Comparison of ENCODE assay signal across 9 mouse cellular contexts in genomic region chr5:147401024-147401423, GRCm38 (mm10). TPM values are rescaled to one million over a fixed set of nuclear protein-coding genes. Genes with fewer than 3 reads are reported as not detected.
DNase-seq lines count a peak whose midpoint lies in the region; ATAC-seq and TF ChIP-seq lines count a peak whose summit lies in the region.
"Had no signal": no experiment of that assay in that cellular context is flagged by ENCODE, and none has a peak within 500 bp of the region (broad histone marks: within the 10 kb centered on the region; RNA-seq: fewer than 3 reads in every experiment).

No protein-coding gene starts in this region.

- TF ChIP-seq CTCF in brain, embryonic 14.5 days (IDR thresholded peaks at IDR 0.05; ENCODE audit: borderline replicate concordance, extremely low read depth, insufficient read depth, insufficient read length), result no peak

- no peak overlapping the region for H3K9ac ChIP-seq in heart, embryonic 15.5 days
- no peak overlapping the region for H3K9ac ChIP-seq in forebrain, embryonic 15.5 days (replicated peaks)
- no peak overlapping the region for H3K9ac ChIP-seq in midbrain, embryonic 15.5 days

- peak overlapping the region; percentile 81 for H3K4me2 ChIP-seq in heart, embryonic 15.5 days
- H3K4me2 ChIP-seq in forebrain, embryonic 15.5 days (replicated peaks), result peak overlapping the region; percentile 85
- H3K4me2 ChIP-seq in midbrain, embryonic 15.5 days, result peak overlapping the region; percentile 79

- no peak for ATAC-seq in heart, embryonic 15.5 days (replicated peaks; ENCODE audit: insufficient number of reproducible peaks, insufficient read depth, low FRiP score, low read depth)
- ATAC-seq in forebrain, embryonic 15.5 days (replicated peaks), result no peak
- no peak for ATAC-seq in midbrain, embryonic 15.5 days (replicated peaks)

- intact Hi-C loops in heart, postnatal 36 days (cut with DNase I), result loop anchor here (5.0 kb wide), 2 partner anchors 446 to 546 kb away; no protein-coding TSS in a partner anchor

- peak overlapping the region; percentile 47 for H3K4me3 ChIP-seq in heart, embryonic 15.5 days
- peak overlapping the region; percentile 47 for H3K4me3 ChIP-seq in forebrain, embryonic 15.5 days
- H3K4me3 ChIP-seq in midbrain, embryonic 15.5 days, result peak overlapping the region; percentile 46

- H3K9me3 ChIP-seq in heart, embryonic 15.5 days (replicated peaks), result no peaks in the 10 kb centered on the region
- H3K9me3 ChIP-seq in forebrain, embryonic 15.5 days, result no peaks in the 10 kb centered on the region
- no peaks in the 10 kb centered on the region for H3K9me3 ChIP-seq in midbrain, embryonic 15.5 days

- H3K4me1 ChIP-seq in heart, embryonic 15.5 days (replicated peaks), result peaks cover 15% of the 10 kb centered on the region
- peaks cover 14% of the 10 kb centered on the region for H3K4me1 ChIP-seq in forebrain, embryonic 15.5 days
- H3K4me1 ChIP-seq in midbrain, embryonic 15.5 days, result peaks cover 17% of the 10 kb centered on the region

- TF ChIP-seq POLR2A in brain, embryonic 14.5 days (IDR thresholded peaks at IDR 0.05; ENCODE audit: borderline replicate concordance, extremely low read depth, insufficient read depth, insufficient read length, poor library complexity, severe bottlenecking), result no peak

- WGBS in heart, embryonic 15.5 days, result 22% methylated on average over 11 of the region's 11 CpGs
- 30% methylated on average over 11 of the region's 11 CpGs for WGBS in forebrain, embryonic 15.5 days
- 17% methylated on average over 11 of the region's 11 CpGs for WGBS in midbrain, embryonic 15.5 days

- H3K27ac ChIP-seq in heart, embryonic 15.5 days, result no peak overlapping the region
- no peak overlapping the region for H3K27ac ChIP-seq in forebrain, embryonic 15.5 days (replicated peaks)
- H3K27ac ChIP-seq in midbrain, embryonic 15.5 days, result no peak overlapping the region

- H3K27me3 ChIP-seq in heart, embryonic 15.5 days, result peaks cover 50% of the 10 kb centered on the region
- H3K27me3 ChIP-seq in forebrain, embryonic 15.5 days, result peaks cover 46% of the 10 kb centered on the region
- peaks cover 31% of the 10 kb centered on the region for H3K27me3 ChIP-seq in midbrain, embryonic 15.5 days (replicated peaks)

- DNase-seq in heart, postnatal 36 days, result no peak
- DNase-seq in brain, embryonic 14.5 days (ENCODE audit: low read depth), result peak; percentile 15
- DNase-seq in thymus, postnatal 4 days, result no peak
- DNase-seq in spleen, postnatal 14 days (ENCODE audit: low spot score in 2 of 2), result no peak
- no peak for DNase-seq in gastrocnemius, postnatal 25 days
- DNase-seq: lung, adult 2 months had no signal

- no peaks in the 10 kb centered on the region for H3K36me3 ChIP-seq in heart, embryonic 15.5 days
- no peaks in the 10 kb centered on the region for H3K36me3 ChIP-seq in forebrain, embryonic 15.5 days
- no peaks in the 10 kb centered on the region for H3K36me3 ChIP-seq in midbrain, embryonic 15.5 days (replicated peaks)

RNA-seq across cellular contexts. Expression of gene Flt3, which starts 0.7 kb away (rescaled TPM):
- polyA plus RNA-seq in heart, embryonic 15.5 days (2015; fragmentation: Nextera tagmentation; extraction: Ambion mirVana), result 0.09 and 0.24 TPM in 2 replicates
- under 1 TPM; 0.08 to 0.16 TPM for total RNA-seq in heart, postnatal 36 days (2021)
- 0.20 and 0.56 TPM in 2 replicates for polyA plus RNA-seq in brain, embryonic 14.5 days (2012; rRNA removed)
- 0.09 and 0.19 TPM in 2 replicates for polyA plus RNA-seq in forebrain, embryonic 15.5 days (2015; fragmentation: Nextera tagmentation; extraction: Ambion mirVana)
- 0.54 and 0.77 TPM in 2 replicates for polyA plus RNA-seq in midbrain, embryonic 15.5 days (2015; fragmentation: Nextera tagmentation; extraction: Ambion mirVana)
- total RNA-seq in gastrocnemius, postnatal 25 days (2021), result not detected

RNA-seq across cellular contexts. Expression of gene Pan3, which starts 28.9 kb away (rescaled TPM):
- 43.2 and 43.5 TPM in 2 replicates for polyA plus RNA-seq in heart, embryonic 15.5 days (2015; fragmentation: Nextera tagmentation; extraction: Ambion mirVana)
- 10 to 100 TPM; 26.8 to 36.1 TPM for total RNA-seq in heart, postnatal 36 days (2021)
- polyA plus RNA-seq in brain, embryonic 14.5 days (2012; rRNA removed), result 44.5 and 54.6 TPM in 2 replicates
- polyA plus RNA-seq in forebrain, embryonic 15.5 days (2015; fragmentation: Nextera tagmentation; extraction: Ambion mirVana), result 67.7 and 71.9 TPM in 2 replicates
- 59.6 and 66.0 TPM in 2 replicates for polyA plus RNA-seq in midbrain, embryonic 15.5 days (2015; fragmentation: Nextera tagmentation; extraction: Ambion mirVana)
- total RNA-seq in gastrocnemius, postnatal 25 days (2021), result 10 to 100 TPM; 17.4 to 26.1 TPM
